Mouse (Mus musculus) left cerebral cortex, adult 2 months (tissue): ENCODE data around the gene Trappc3l. TPM values are rescaled to one million over a fixed set of nuclear protein-coding genes. Genes with fewer than 3 reads are reported as not detected.
A peak's percentile ranks its signal among the peaks of the same experiment; 100 is the strongest.
"Not testable (repeated sequence)": the region's sequence is repeated elsewhere in the genome, so short reads cannot be mapped to it uniquely, and the experiment has no call there.

ENCODE experiments used
- DNase-seq, 2 experiments: peaks; one replicate each; pipeline ENCODE4 v3.0.0; 2021 to 2022; ENCODE audit warnings: low spot score in 2 of 2, mixed read lengths in 1 of 2; ENCODE audit errors: extremely low spot score in 1 of 2
- H3K27ac ChIP-seq: fragments of 200-600 bp; 2 replicates; pipeline ENCODE4 v1.8.1; 2022
- H3K4me3 ChIP-seq: fragments of 200-600 bp; 2 replicates; pipeline ENCODE4 v1.8.1; 2022
- CTCF ChIP-seq: fragments of 200-600 bp; IDR thresholded peaks from 2 replicates; pipeline ENCODE4 v1.8.1; 2022; ENCODE audit warnings: antibody characterized with exemption, mild to moderate bottlenecking, moderate library complexity
- intact Hi-C: fragments of 180-260 bp; cut with DNase I; formaldehyde crosslinking; loops from one replicate; pipeline ENCODE4 v1.15.1; 2025
- long read RNA-seq, 2 experiments: library from polyadenylated mRNA; stranded (forward); transcript quantifications; one replicate each; pipeline ENCODE4 v2.0.0; 2021; ENCODE audit warnings: borderline mapping rate in 2 of 2
- total RNA-seq, 2 experiments: library from RNA; stranded (reverse); gene quantifications; 2 replicates each; pipeline ENCODE4 v1.2.3; 2021

Gene Trappc3l
- under 1 TPM in 1 of 2 experiments, not detected in 1; 0.43 TPM for total RNA-seq
- long read RNA-seq, experiment 1: 0 reads
- long read RNA-seq, experiment 2: 0 reads

DNA sequence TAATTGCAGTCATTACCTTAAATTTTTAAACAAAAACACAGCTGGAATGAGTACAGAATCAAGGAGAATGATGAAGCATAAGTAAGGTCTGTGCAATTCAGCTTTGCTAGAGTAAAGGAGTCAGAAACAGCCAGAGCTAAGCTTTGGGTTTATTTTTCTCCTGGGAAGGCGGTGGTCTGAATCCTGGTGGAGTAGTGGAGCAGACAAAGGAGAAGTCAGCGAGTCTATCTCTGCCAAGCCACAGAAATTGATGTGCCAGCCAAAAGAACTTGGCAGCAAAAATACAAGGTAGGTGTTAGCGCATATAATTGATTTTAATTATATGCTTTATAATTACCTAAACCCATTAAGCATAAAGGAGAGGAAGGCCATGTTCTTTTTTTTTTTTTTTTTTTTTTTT is at the start of gene Trappc3l:
Gene Trappc3l (plus strand): TSS at position 197 of the 400 bp plus-strand sequence.
- no peak within 1 kb of the TSS for H3K27ac ChIP-seq
- DNase-seq: no peak
- no peak within 1 kb of the TSS for H3K4me3 ChIP-seq
- intact Hi-C loops: loop anchor here (2.0 to 10.0 kb wide), 3 partner anchors 167 to 291 kb away; partner anchors contain the start of gene Dse
- TF ChIP-seq CTCF: no peak

DNA sequence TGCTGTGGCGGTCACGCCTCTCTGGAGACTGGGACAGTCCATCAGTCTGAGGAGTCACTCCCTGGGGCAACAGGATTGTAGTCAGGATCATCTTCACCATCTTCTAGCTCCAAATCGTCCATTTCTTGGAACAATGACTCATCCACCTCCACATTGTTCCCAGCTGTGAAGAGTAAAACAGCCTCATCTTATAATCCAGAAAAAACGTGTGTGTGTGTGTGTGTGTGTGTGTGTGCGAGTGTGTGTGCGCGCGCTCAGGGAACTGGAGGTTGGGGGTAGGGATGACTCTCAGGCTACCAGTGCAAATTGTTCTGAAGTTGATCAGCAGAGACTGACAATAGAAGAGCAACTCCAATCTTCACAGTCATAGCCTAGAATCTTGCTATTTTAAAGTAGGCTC is 40.7 kb upstream of the Trappc3l start:
- H3K4me3 ChIP-seq, intact Hi-C loops, DNase-seq, H3K27ac ChIP-seq: not testable (repeated sequence)

DNA sequence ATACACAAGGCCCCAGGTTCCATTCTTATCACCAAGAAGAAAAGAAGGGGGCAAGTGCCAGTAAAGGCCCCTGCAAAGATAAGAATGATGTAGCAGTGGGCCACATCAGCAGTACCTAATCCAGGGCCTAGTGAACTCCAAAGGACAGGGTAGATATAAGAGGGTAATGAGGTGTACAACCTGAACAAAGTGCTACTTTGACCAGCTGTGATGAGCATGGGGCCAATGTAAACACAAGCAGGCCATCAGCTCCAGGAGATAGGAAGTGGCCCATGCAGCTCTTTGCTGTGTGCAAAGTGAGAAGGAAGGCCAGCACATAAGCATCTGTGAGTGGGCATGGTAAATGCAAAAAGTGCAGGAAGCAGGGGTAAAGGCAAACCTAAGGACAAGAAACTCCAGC is 39.0 kb upstream of the Trappc3l start:
- DNase-seq: no peak
- intact Hi-C loops: no loop called here
- Histone ChIP-seq H3K27ac (no peak overlapping the region), H3K4me3 (no peak overlapping the region)
- TF ChIP-seq CTCF: no peak

DNA sequence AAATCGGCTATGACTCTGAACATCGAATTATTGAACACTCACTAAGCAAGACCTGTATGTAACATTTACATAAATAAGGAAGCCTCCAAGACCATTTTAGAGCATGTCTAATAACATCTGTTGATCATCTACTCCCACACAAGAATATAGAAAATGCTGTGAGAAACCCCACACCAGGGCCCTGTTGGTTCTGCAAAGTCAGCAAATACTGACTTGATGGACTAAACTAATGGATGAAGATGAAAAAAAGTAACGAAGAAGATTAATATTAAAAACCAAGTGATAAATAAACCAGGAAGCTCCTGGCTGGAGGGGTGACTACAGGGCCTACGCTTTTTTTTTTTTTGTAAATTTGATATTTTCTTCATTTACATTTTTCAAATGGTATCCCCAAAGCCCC is 24.8 kb upstream of the Trappc3l start:
- no peak overlapping the region for H3K4me3 ChIP-seq
- H3K27ac ChIP-seq: no peak overlapping the region
- DNase-seq: no peak
- no peak for TF ChIP-seq CTCF
- intact Hi-C loops: no loop called here

DNA sequence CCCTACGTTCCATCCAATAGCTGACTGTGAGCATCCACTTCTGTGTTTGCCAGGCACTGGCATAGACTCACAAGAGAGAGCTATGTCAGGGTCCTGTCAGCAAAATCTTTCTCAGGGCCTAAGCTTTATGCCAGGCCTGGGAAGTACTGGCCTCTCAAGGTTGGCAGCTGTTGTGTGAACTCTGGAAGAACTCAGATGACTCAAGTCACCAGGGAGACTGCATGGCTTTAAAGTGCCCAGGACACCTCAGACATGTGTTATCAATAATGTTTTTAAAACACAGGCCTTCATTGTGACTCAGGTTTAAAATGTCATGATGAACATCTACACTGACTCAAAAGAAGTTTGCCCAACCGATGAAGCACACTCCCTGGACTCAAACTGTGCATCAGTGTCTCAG is 24.2 kb upstream of the Trappc3l start:
- TF ChIP-seq CTCF: no peak
- Histone ChIP-seq H3K27ac (no peak overlapping the region), H3K4me3 (no peak overlapping the region)
- no peak for DNase-seq
- intact Hi-C loops: no loop called here

DNA sequence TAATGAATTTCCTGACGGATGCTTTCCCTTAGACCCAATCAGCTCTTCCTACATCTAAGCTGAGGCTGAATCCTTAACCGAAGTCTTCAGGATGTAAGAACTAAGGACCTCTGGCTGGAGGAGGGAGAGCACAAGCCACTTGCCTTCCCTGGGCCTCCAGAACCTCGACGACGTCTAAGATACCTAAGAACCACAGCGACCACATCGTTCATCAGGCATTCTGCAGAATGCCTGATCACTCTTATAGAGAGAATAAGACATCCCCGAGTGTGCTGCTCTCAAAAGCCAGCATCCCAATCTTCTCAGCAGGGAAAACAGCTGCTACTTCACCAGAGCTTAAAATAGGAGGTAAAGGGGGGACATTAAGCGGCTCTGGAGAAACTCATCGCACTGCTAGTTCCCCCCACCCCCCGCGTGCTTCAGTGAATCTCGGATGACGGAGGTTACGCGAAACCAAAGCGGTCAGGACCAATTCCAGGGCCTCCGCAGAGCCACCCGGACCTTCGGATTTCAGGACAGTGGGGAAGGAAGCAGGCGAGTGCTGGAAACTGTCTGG is 18.6 kb upstream of the Trappc3l start:
- intact Hi-C loops: loop anchor here (1.0 to 5.0 kb wide), 3 partner anchors 68 to 398 kb away; partner anchors contain the start of genes Nt5dc1 and Zup1

DNA sequence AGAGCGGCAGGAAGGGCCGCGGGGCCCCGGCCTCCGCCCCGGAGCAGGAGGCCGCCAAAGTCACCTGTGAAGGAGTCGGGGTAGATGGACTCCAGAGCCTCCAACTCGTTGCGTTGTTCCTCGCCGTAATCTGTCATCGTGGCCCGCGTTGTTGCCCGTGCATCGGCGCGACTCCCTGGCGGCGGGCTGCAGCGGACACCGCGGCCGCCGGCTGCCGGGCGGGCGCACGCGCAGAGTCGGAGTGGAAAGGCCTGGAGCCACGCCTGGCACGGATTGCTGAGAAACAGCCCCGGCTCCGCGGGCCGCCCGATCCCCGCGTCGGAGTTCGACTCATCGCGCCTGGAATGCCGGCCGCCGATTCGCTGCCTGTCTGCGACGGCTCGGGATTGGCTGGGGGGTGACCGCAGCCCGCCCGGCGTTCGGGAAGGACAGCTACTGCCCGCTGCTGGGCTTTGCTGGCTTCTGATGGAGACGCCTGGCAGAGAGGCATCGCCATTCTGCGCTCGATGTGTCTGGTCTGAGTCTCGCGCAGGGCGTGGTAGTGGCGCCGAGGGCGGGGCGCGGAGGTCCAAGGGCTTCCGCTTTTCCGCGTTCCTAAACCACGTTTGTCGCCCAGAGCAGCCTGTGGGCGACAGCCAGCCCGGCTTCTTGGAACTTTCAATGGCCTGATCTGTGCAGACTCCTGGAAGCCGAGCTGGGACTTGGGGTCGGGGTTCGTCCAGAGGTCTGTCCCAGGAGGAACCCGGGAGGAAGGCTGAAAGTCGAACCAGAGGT is 17.9 kb upstream of the Trappc3l start, which contains the start of gene Rwdd1:
Gene Rwdd1 (minus strand): TSS at position 323 of the 774 bp plus-strand sequence.
- DNase-seq: peak; percentile 98
- intact Hi-C loops: loop anchor here (1.0 to 5.0 kb wide), 3 partner anchors 69 to 398 kb away; partner anchors contain the start of genes Nt5dc1 and Zup1
- TF ChIP-seq CTCF: no peak; the same call in 1 of the 2 replicates
- Histone ChIP-seq H3K27ac (peak within 1 kb of the TSS; percentile 90), H3K4me3 (peak within 1 kb of the TSS; percentile 77)

More for the DNA sequence above, 18.6 kb upstream of the Trappc3l start:
- no peak for TF ChIP-seq CTCF
- DNase-seq: peak in 1 of 2 experiments; percentile 11
- Histone ChIP-seq H3K4me3 (peak overlapping the region; percentile 77), H3K27ac (peak overlapping the region; percentile 90)

DNA sequence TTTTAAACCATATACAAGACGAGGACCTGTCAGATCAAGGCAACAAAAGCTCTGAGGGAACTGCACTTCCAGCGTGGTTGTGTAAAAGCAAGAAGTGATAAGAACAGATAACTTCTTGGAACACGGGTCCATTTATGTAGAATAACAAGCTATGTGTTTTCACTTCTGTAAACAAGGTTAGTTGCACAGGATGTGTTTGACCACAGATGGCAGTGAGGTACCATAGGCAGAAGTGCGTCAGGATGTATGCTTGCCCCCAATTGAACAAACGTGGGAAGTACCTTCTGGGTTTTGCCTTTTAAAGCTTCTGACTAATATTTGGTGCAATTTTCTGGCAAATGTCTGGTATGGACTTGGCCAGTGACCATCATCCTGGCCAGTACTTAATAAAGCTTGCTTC is 7.1 kb upstream of the Trappc3l start:
- TF ChIP-seq CTCF: no peak
- intact Hi-C loops: loop anchor here (10.0 kb wide), 1 partner anchor 174 kb away; the partner anchor contains the start of gene Dse
- H3K4me3 ChIP-seq: no peak overlapping the region

DNA sequence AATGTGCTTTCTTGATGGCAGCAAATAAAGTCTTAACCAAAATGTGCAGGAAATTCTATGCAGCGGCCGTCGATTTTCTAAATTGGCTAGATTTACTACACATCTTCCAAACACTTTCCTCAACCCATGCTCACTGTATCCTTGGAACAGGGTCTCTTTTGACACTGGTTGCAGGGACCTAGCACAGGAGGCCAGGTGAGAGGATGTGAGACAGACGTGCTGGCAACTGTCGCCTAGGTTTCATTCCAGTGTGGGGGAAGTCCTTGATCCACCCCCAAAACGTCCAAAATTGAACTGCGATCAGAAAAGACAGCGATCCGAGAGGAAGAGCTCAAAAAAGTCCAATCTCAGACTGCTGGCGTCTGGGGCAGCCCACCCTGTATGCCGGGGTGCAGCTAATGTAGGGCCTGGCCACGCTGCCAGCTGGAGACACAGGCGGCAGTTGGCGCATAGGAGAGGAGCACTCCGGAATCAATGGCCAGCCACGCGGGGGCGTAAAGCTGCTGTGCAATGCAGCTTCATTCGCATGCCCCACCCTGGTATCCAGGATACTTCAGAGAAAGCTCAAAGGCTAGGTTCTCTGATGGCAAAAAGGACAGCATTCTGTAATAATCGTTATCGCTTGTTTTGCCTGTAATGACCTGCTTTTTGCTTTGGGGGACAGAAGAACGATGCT is 3.6 kb upstream of the Trappc3l start:
- peak overlapping the region; percentile 36 for H3K4me3 ChIP-seq
- DNase-seq: peak; percentile 73 to 75
- TF ChIP-seq CTCF: peak; percentile 49
- H3K27ac ChIP-seq: no peak overlapping the region
- intact Hi-C loops: loop anchor here (10.0 kb wide), 1 partner anchor 171 kb away; the partner anchor contains the start of gene Dse

More for the DNA sequence above, 7.1 kb upstream of the Trappc3l start:
- no peak for DNase-seq
- H3K27ac ChIP-seq: no peak overlapping the region

DNA sequence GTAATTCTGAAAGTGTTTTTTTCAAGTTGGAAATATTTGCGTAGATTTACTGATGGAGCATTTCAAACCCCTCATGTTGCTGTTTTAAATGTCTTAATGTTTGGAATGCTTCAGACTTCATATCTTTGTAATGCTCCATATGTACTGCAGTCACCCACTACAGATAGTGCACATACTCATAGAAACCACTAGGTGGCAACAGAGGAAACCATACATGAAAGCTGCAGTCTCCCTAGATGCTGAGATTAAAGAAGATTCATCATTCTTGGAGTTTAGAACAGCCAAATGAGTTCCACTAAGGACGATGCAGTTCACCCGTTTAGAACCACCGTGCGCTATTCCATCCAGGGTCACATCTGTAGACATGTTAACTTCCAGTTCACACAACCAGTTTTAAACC is 810 bp upstream of the Trappc3l start:
- H3K4me3 ChIP-seq: no peak overlapping the region
- no peak overlapping the region for H3K27ac ChIP-seq
- peak; percentile 88 for TF ChIP-seq CTCF
- intact Hi-C loops: loop anchor here (1.0 to 10.0 kb wide), 4 partner anchors 60 to 292 kb away; partner anchors contain the start of genes Calhm5 and Dse
- DNase-seq: no peak

DNA sequence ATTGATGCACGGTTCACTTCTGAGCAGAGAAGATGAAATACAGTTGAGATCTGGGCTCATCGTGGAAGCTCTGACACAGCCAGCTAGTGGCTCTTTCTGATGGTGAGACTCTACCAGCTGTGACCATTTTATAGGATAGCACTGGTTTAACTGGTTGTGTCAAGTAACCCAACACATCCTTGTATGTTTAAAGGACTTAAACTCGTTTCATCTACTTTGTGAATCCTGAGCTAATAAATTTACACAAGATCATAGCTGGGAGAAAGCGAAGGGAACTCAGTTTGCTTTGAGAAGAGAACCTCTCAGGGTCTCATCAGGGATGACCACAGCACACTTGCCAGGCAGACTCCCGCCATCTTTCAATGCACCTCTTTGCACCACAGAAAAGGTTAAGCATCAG is 6.8 kb downstream of the Trappc3l start, which contains the start of gene Calhm4:
Gene Calhm4 (minus strand): TSS at position 101 of the 400 bp plus-strand sequence.
- TF ChIP-seq CTCF: no peak
- intact Hi-C loops: no loop called here
- no peak within 1 kb of the TSS for H3K27ac ChIP-seq

More for the DNA sequence above, 6.8 kb downstream of the Trappc3l start, which contains the start of gene Calhm4:
- no peak within 1 kb of the TSS for H3K4me3 ChIP-seq
- no peak for DNase-seq
